Mouse (Mus musculus) kidney, embryonic 15.5 days (tissue): ENCODE measurements around the gene Lin7c. TPM values are rescaled to one million over a fixed set of nuclear protein-coding genes. Genes with fewer than 3 reads are reported as not detected.
A peak's percentile ranks its signal among the peaks of the same experiment; 100 is the strongest.

Experiments
- ATAC-seq: fragments of 200-750 bp; cut with Nextera tagmentation; replicated peaks from 2 replicates; pipeline ENCODE4 v1.8.0; 2017; ENCODE audit warnings: moderate TSS enrichment; ENCODE audit not compliant: low FRiP score
- H3K27ac ChIP-seq: fragments of 300-500 bp; sonication (generic); 2 replicates; pipeline ENCODE4 v1.5.1; 2015; ENCODE audit warnings: mild to moderate bottlenecking, inconsistent platforms
- H3K27me3 ChIP-seq: fragments of 300-500 bp; sonication (generic); 2 replicates; pipeline ENCODE4 v1.6.1; 2015; ENCODE audit warnings: inconsistent platforms
- H3K36me3 ChIP-seq: fragments of 300-500 bp; sonication (generic); 2 replicates; pipeline ENCODE4 v1.6.1; 2015; ENCODE audit warnings: inconsistent platforms
- H3K4me1 ChIP-seq: fragments of 300-500 bp; sonication (generic); 2 replicates; pipeline ENCODE4 v1.6.1; 2015; ENCODE audit warnings: inconsistent platforms
- H3K4me2 ChIP-seq: fragments of 300-500 bp; sonication (generic); 2 replicates; pipeline ENCODE4 v1.6.1; 2015; ENCODE audit warnings: moderate library complexity, mild to moderate bottlenecking, inconsistent platforms
- H3K4me3 ChIP-seq: fragments of 300-500 bp; sonication (generic); replicated peaks from 2 replicates; pipeline ENCODE4 v1.5.1; 2015; ENCODE audit warnings: mild to moderate bottlenecking, inconsistent platforms
- H3K9ac ChIP-seq: fragments of 300-500 bp; sonication (generic); 2 replicates; pipeline ENCODE4 v1.6.1; 2015; ENCODE audit warnings: mild to moderate bottlenecking, inconsistent platforms
- H3K9me3 ChIP-seq: fragments of 300-500 bp; sonication (generic); replicated peaks from 2 replicates; pipeline ENCODE4 v1.6.1; 2016; ENCODE audit warnings: inconsistent platforms
- WGBS: fragments of 180-500 bp; shearing (Covaris S2); methylation state at CpG from one replicate; pipeline ENCODE4 v1.1.7; 2015; ENCODE audit warnings: mixed read lengths; 5-methylcytosine and 5-hydroxymethylcytosine counted together
- polyA plus RNA-seq: library from polyadenylated mRNA; unstranded; fragments of >200 nt; fragmentation: Nextera tagmentation; extraction: Ambion mirVana; gene quantifications from 2 replicates; pipeline ENCODE4 v1.2.1, GENCODE M21; 2015

The Lin7c gene
- polyA plus RNA-seq, 1 experiment from 2014 or later = 69.3 TPM

DNA sequence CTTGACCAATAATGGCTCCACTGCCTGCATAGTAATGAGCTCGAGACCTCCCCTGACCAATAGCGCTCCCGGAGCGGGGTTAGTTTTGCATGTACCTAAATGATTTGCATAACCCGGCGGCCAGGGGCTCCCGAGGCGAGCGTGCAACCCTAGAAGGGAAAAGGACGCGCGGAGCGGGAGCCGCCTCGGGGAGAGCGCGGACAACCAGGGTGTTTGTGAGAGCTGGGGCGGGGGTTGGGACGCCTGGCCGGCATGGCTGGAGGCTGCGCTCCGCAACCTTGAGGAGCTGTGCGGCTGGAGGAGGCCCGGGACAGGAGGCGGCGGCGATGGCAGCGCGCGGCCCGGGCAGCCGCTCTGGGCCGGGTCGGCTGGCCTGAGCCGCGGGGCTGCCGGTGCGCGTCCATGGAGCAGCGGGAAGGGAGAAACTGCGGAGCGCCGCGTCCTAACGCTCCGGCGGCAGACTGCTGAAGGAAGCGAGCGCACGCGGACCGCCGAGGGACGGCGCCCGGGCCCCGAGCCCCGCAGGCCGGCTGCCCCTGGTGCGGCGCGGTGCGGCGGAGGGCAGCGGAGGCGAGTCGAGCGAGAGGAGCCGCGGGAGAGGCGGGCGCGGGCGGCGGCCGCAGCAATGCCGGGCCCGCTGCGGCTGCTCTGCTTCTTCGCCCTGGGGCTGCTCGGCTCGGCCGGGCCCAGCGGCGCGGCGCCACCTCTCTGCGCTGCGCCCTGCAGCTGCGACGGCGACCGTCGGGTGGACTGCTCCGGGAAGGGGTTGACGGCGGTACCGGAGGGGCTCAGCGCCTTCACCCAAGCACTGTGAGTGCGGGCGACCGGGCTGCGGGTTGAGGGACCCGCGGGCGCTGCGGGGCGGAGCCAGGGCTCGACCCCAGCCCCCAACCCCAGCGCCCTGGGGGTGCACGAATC lies 27.1 kb downstream of the Lin7c start, which contains the start of gene Lgr4:
Gene Lgr4, plus strand, starts transcription at position 152 of the 918 bp plus-strand sequence.
- ATAC-seq = peak; percentile 98
- Histone ChIP-seq H3K27ac (peak within 1 kb of the TSS; percentile 100), H3K27me3 (no peaks in the 10 kb centered on the region), H3K4me3 (peak within 1 kb of the TSS; percentile 86), H3K36me3 (no peaks in the 10 kb centered on the region), H3K9me3 (no peaks in the 10 kb centered on the region), H3K4me2 (peak within 1 kb of the TSS; percentile 77), H3K4me1 (peaks cover 37% of the 10 kb centered on the region), H3K9ac (peak within 1 kb of the TSS; percentile 97)
- WGBS = under 1% methylated on average over 105 of the region's 111 CpGs

DNA sequence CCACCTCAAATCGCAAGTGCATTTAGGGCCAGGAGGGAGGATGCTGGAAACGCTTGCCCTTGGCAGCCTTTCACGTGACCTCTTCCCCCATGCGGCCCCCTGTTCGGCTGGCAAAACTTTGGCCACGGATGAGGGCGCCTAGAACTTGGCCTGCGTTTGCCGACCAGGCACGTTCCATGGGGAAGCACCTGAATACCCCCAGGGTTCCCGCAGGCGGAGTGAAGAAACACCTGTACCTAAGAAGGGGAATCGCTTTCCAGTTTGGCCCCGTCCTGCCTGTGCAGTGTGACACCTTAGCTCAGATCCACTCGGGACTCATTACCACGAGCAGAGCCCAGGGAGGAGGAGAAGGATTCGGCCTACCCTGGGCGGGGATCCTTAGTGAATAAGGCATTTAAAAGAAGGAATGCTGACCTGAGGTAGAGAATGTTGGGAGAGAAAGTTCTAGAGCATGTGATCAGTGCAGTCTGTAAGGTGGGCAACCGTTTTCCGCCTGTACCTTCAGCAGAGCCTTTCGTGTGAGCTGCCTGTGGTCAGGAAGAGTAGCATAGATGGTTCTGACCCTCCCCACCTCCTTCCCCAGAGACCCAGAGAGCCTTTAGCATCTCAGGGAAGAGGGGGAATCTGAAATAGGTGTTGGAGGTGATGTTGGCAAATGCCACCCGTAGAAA lies 28.1 kb downstream of the Lin7c start:
- Histone ChIP-seq H3K9me3 (no peaks in the 10 kb centered on the region), H3K4me2 (peak overlapping the region; percentile 77), H3K4me3 (peak overlapping the region; percentile 86), H3K27me3 (no peaks in the 10 kb centered on the region), H3K27ac (peak overlapping the region; percentile 100), H3K4me1 (peaks cover 41% of the 10 kb centered on the region), H3K9ac (peak overlapping the region; percentile 97), H3K36me3 (no peaks in the 10 kb centered on the region)
- 5% methylated on average over 22 of the region's 22 CpGs for WGBS
- no peak; the same call in 1 of the 2 replicates for ATAC-seq

DNA sequence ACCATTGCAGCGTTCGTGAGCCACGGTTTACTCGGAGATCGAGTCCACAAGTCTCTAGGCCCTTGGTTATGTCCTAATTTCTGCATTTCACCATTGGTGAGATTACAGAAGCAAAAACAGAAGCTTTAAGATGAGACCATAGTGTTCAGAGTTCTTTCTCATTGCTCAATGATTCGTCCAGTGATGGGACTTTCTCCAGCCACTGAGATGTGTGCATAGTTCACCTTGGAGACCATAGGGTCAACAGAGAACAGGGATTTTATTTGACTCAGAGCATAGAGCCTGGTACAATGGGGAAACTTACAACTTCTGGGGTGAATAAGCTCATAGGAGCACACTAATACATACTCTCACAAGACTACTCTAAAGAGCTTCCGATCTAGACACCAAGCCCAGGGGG lies 29.8 kb downstream of the Lin7c start:
- Histone ChIP-seq H3K27me3 (no peaks in the 10 kb centered on the region), H3K4me3 (peak overlapping the region; percentile 86), H3K27ac (no peak overlapping the region), H3K4me2 (peak overlapping the region; percentile 77), H3K4me1 (peaks cover 42% of the 10 kb centered on the region), H3K9ac (no peak overlapping the region; the same call in 1 of the 2 replicates), H3K9me3 (no peaks in the 10 kb centered on the region), H3K36me3 (peaks cover 1% of the 10 kb centered on the region; the same call in 1 of the 2 replicates)
- no peak for ATAC-seq
- 76% methylated on average over 7 of the region's 7 CpGs for WGBS

DNA sequence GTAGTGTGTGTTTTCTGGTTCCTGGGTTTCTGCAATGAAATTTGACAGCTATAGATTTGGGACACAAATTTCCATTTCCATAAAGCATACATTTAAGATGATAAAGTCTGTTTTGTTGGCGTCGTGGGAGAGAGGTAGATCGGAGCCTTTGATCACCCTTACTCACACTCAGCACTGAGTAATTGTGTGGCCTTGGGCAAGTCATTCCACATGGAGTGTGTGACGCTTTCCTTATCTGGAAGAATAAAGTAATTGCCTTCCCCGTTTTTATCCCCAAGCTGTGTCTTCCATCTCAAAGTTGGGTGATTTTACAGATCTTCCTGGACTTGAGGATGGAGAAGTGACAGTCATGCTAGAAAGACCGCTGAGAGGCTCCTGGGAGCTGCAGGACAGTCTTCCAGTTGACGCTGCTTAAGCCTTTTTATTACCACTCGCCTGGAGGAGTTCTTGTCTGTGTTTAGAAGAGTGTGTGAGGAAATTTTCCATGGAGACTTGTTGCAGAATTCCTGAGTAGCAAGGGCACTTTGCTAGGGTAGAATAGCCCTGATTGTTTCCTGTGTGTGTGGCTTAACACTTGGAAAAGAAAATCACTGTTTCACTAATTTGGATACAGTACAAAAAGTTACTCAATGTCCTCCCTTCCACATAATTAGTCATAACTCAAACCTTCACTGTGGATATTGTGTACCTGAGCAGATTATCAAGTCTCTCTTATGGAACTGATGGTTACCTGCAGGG lies 30.8 kb downstream of the Lin7c start:
- H3K4me1 ChIP-seq = peaks cover 48% of the 10 kb centered on the region
- H3K27me3 ChIP-seq = no peaks in the 10 kb centered on the region
- H3K4me2 ChIP-seq = peak overlapping the region; percentile 77
- H3K9ac ChIP-seq = no peak overlapping the region
- H3K9me3 ChIP-seq = no peaks in the 10 kb centered on the region
- WGBS = 51% methylated on average over 8 of the region's 8 CpGs
- H3K36me3 ChIP-seq = peaks cover 6% of the 10 kb centered on the region; the same call in 1 of the 2 replicates
- no peak for ATAC-seq
- peak overlapping the region; percentile 2; the same call in 1 of the 2 replicates for H3K4me3 ChIP-seq
- no peak overlapping the region for H3K27ac ChIP-seq

DNA sequence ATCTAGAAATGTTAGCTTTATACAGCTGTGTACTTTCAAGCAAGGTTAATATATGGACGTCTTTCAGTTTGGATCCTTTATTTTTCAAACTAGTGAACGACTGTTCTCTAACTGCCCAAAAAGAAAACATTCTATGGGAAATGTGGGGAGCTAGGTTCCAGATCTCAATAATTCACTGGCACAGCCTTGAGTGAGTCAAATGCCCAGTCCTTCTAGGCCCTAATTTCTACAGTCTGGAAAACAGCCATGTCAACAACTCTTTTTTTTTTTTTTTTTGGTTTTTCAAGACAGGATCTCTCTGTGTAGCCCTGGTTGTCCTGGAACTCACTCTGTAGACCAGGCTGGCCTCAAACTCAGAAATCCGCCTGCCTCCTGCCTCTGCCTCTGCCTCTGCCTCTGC lies 31.7 kb downstream of the Lin7c start:
- Histone ChIP-seq H3K4me2 (no peak overlapping the region), H3K4me3 (no peak overlapping the region), H3K9ac (no peak overlapping the region), H3K27ac (no peak overlapping the region), H3K27me3 (no peaks in the 10 kb centered on the region), H3K9me3 (no peaks in the 10 kb centered on the region), H3K4me1 (peaks cover 43% of the 10 kb centered on the region), H3K36me3 (peaks cover 11% of the 10 kb centered on the region; the same call in 1 of the 2 replicates)
- ATAC-seq = no peak
- WGBS = 63% methylated on average over 3 of the region's 3 CpGs

DNA sequence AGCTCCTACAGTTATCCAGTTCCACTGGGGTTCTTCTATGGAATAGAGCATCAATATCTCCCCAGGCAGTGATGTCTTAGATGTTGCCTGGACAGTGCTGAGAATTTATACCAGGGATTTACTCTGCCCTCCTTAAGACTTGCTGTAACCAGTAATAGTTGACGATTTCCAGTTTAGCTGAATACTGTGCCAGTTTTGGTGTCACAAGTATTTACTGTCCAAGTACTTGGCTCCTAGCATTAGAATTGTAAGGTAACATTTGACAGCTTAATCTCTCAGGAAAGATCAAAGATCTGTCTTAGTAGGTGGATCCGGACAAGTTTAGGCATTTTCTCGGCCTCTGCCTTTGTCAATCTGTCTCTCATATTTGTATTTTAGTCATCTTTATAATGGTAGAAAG lies 32.4 kb downstream of the Lin7c start:
- ATAC-seq = no peak

DNA sequence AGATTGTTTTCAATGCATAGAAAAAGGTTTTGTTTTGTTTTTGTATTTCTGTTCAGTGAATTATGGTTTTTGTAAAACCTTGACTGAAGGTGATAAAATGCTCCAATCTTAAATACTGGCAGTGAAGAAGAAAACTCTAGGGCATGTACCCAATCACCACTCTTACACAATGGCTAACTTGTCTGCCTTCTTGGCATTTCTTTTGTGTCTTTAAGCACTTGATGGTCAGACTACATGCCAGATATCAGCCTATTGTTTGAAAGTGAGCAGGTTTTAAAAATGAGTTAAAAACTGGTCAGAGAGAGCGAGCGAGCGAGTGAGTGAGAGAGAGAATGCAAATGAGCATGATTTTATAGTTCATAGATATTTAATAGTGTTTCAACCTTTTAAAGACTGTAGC lies 33.3 kb downstream of the Lin7c start:
- no peaks in the 10 kb centered on the region for H3K27me3 ChIP-seq
- ATAC-seq = no peak
- H3K4me1 ChIP-seq = peaks cover 41% of the 10 kb centered on the region
- no peak overlapping the region for H3K9ac ChIP-seq
- no peak overlapping the region for H3K4me3 ChIP-seq
- no peaks in the 10 kb centered on the region for H3K9me3 ChIP-seq
- peaks cover 11% of the 10 kb centered on the region; the same call in 1 of the 2 replicates for H3K36me3 ChIP-seq
- H3K27ac ChIP-seq = no peak overlapping the region
- no peak overlapping the region for H3K4me2 ChIP-seq
- 95% methylated on average over 3 of the region's 3 CpGs for WGBS

More for the DNA sequence above, 32.4 kb downstream of the Lin7c start:
- no peaks in the 10 kb centered on the region for H3K27me3 ChIP-seq
- H3K4me1 ChIP-seq = peaks cover 43% of the 10 kb centered on the region
- no peak overlapping the region for H3K27ac ChIP-seq
- 81% methylated on average over 3 of the region's 3 CpGs for WGBS
- H3K36me3 ChIP-seq = peaks cover 11% of the 10 kb centered on the region; the same call in 1 of the 2 replicates
- no peak overlapping the region for H3K4me2 ChIP-seq
- H3K9ac ChIP-seq = no peak overlapping the region
- H3K9me3 ChIP-seq = no peaks in the 10 kb centered on the region
- no peak overlapping the region for H3K4me3 ChIP-seq

DNA sequence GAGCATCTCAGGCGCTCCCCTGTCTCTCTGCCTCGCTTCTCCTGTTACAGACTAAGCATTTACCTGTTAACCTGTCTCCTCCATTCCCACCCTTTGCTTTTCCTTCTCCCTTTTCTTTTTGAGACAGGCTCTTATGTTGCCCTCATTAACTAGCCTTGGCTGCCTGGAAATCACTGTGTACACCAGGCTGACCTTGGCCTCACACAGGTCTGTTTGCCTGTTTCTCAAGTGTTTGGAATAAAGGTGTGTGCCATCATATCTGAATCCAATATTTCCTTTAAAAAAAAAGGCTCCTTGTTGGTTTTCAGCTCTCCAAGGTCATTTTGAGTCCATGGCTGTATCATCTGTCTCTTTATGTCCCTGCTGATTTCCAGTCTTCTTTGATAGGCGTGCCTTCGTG lies 36.3 kb downstream of the Lin7c start:
- H3K27ac ChIP-seq = no peak overlapping the region
- no peak for ATAC-seq
- H3K4me2 ChIP-seq = no peak overlapping the region
- H3K9me3 ChIP-seq = no peaks in the 10 kb centered on the region
- H3K27me3 ChIP-seq = no peaks in the 10 kb centered on the region
- WGBS = 87% methylated on average over 4 of the region's 4 CpGs
- H3K4me1 ChIP-seq = peaks cover 28% of the 10 kb centered on the region
- H3K36me3 ChIP-seq = peaks cover 14% of the 10 kb centered on the region
- H3K9ac ChIP-seq = no peak overlapping the region
- H3K4me3 ChIP-seq = no peak overlapping the region

DNA sequence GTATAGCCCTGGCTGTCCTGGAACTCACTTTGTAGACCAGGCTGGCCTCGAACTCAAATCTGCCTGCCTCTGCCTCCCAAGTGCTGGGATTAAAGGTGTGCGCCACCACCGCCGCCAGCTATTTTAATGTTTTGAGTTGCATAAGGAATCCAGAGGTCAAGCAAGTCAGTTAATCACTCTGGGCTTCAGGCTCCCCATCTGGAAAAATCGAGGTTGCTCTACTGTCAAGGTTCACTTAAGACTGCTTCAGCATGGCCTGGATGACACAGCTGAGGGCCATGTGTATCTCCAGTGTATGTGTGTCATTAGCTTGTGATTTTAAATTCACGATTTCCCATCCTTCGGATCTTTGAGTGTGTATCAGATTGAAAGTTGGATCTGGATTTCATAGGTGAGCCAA lies 36.8 kb downstream of the Lin7c start:
- 81% methylated on average over 7 of the region's 7 CpGs for WGBS
- H3K4me1 ChIP-seq = peaks cover 32% of the 10 kb centered on the region
- no peaks in the 10 kb centered on the region for H3K27me3 ChIP-seq
- H3K4me3 ChIP-seq = no peak overlapping the region
- no peak for ATAC-seq
- no peak overlapping the region for H3K27ac ChIP-seq
- no peaks in the 10 kb centered on the region for H3K9me3 ChIP-seq
- no peak overlapping the region for H3K4me2 ChIP-seq
- peaks cover 14% of the 10 kb centered on the region for H3K36me3 ChIP-seq
- no peak overlapping the region for H3K9ac ChIP-seq

DNA sequence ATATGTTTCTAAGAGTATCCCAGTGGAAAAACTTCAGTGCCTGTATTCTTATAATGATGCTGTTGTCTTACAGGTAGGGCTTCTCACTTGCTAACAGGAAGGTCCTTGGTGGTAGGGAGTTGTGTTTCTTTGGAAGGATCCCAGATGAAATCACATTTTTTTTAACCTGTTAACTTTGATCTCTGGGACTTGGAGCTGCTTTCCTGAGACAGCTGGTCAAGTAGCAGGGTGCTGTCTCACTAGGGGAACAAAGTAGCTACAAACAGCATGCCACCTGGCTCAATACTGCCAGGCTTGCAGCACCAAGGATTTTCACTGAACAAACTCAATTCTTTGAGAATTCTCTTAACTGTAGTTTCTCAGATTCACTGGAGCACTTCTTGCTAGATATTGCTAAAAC lies 37.2 kb downstream of the Lin7c start:
- Histone ChIP-seq H3K4me2 (no peak overlapping the region), H3K9me3 (no peaks in the 10 kb centered on the region), H3K4me1 (peaks cover 37% of the 10 kb centered on the region), H3K27me3 (no peaks in the 10 kb centered on the region), H3K27ac (no peak overlapping the region), H3K9ac (no peak overlapping the region), H3K4me3 (no peak overlapping the region), H3K36me3 (peaks cover 14% of the 10 kb centered on the region)
- no peak for ATAC-seq

DNA sequence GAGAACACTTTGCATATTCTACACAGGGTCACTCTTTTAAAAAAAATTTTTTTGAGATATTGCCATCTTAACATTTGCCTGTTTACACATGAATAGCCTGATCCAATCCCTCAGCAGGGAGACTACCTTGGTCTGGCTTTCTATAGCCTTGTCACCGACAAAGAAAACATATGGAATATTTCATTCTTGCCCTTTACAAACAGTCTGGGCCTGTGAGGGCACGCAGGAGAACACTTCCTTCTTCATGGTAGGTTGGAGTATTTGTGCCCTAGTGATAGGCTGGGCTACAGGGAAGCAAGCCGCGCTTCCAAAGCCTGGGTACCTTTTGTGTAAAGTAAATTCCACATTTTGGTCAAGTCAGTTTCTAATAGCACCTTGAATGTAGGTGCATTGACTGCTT lies 38.1 kb downstream of the Lin7c start:
- ATAC-seq = no peak
- 55% methylated on average over 4 of the region's 4 CpGs for WGBS

More for the DNA sequence above, 38.1 kb downstream of the Lin7c start:
- no peak overlapping the region for H3K4me3 ChIP-seq
- no peak overlapping the region for H3K9ac ChIP-seq
- H3K4me1 ChIP-seq = peaks cover 42% of the 10 kb centered on the region
- H3K27me3 ChIP-seq = no peaks in the 10 kb centered on the region
- H3K9me3 ChIP-seq = no peaks in the 10 kb centered on the region
- H3K27ac ChIP-seq = no peak overlapping the region
- peaks cover 14% of the 10 kb centered on the region for H3K36me3 ChIP-seq
- H3K4me2 ChIP-seq = no peak overlapping the region
